Mouse (Mus musculus): ENCODE results near the gene Poc1b. TPM values are rescaled to one million over a fixed set of nuclear protein-coding genes. Genes with fewer than 3 reads are reported as not detected.

The Poc1b gene
- polyA plus RNA-seq, 1 experiment from 2014 or later = 28.9 TPM

- ATAC-seq (ENCODE audit: low FRiP score, low TSS enrichment) = no peak
- WGBS = 56% methylated on average over 6 of the region's 6 CpGs
- no peaks in the 10 kb centered on the region for H3K27me3 ChIP-seq (ENCODE audit: control insufficient read depth, insufficient read depth, low read length)
- no peak overlapping the region for H3K9ac ChIP-seq (ENCODE audit: low read depth, low read length)
- H3K36me3 ChIP-seq (ENCODE audit: control insufficient read depth, insufficient read depth, low read length) = no peaks in the 10 kb centered on the region
- no peak overlapping the region for H3K4me2 ChIP-seq (replicated peaks; ENCODE audit: low read depth, low read length)
- H3K27ac ChIP-seq (ENCODE audit: low read depth, low read length) = no peak overlapping the region
- H3K4me3 ChIP-seq (ENCODE audit: low read length) = no peak overlapping the region
- H3K4me1 ChIP-seq (ENCODE audit: control insufficient read depth, insufficient read depth, low read length) = peaks cover 19% of the 10 kb centered on the region
- H3K9me3 ChIP-seq (ENCODE audit: control insufficient read depth, low read length) = no peaks in the 10 kb centered on the region
Observed at GRCm38 (mm10) chr10:99118697-99119096, 11.9 kb downstream of the Poc1b start.

GRCm38 (mm10) chr10:99119471-99119870 is 12.6 kb downstream of the Poc1b start:
- no peak for ATAC-seq (ENCODE audit: low FRiP score, low TSS enrichment)
- Histone ChIP-seq H3K9me3 (ENCODE audit: control insufficient read depth, low read length) (no peaks in the 10 kb centered on the region), H3K27ac (ENCODE audit: low read depth, low read length) (no peak overlapping the region), H3K9ac (ENCODE audit: low read depth, low read length) (no peak overlapping the region), H3K4me3 (ENCODE audit: low read length) (no peak overlapping the region), H3K27me3 (ENCODE audit: control insufficient read depth, insufficient read depth, low read length) (no peaks in the 10 kb centered on the region), H3K4me1 (ENCODE audit: control insufficient read depth, insufficient read depth, low read length) (peaks cover 19% of the 10 kb centered on the region), H3K4me2 (replicated peaks; ENCODE audit: low read depth, low read length) (no peak overlapping the region), H3K36me3 (ENCODE audit: control insufficient read depth, insufficient read depth, low read length) (no peaks in the 10 kb centered on the region)
- 88% methylated on average over 4 of the region's 4 CpGs for WGBS

GRCm38 (mm10) chr10:99126225-99126624 is 19.4 kb downstream of the Poc1b start, which contains the start of gene Phxr2:
TSS of gene Phxr2 (minus strand) at chr10:99126325.
- 89% methylated on average over 4 of the region's 4 CpGs for WGBS
- H3K27ac ChIP-seq (ENCODE audit: low read depth, low read length) = no peak within 1 kb of the TSS
- no peak within 1 kb of the TSS for H3K4me2 ChIP-seq (replicated peaks; ENCODE audit: low read depth, low read length)
- ATAC-seq (ENCODE audit: low FRiP score, low TSS enrichment) = no peak
- H3K4me1 ChIP-seq (ENCODE audit: control insufficient read depth, insufficient read depth, low read length) = no peaks in the 10 kb centered on the region
- no peak within 1 kb of the TSS for H3K9ac ChIP-seq (ENCODE audit: low read depth, low read length)
- H3K36me3 ChIP-seq (ENCODE audit: control insufficient read depth, insufficient read depth, low read length) = peaks cover 3% of the 10 kb centered on the region; the same call in 1 of the 2 replicates
- H3K27me3 ChIP-seq (ENCODE audit: control insufficient read depth, insufficient read depth, low read length) = no peaks in the 10 kb centered on the region
- no peak within 1 kb of the TSS for H3K4me3 ChIP-seq (ENCODE audit: low read length)
- no peaks in the 10 kb centered on the region for H3K9me3 ChIP-seq (ENCODE audit: control insufficient read depth, low read length)

GRCm38 (mm10) chr10:99126954-99127353 is 20.1 kb downstream of the Poc1b start:
- Histone ChIP-seq H3K4me3 (ENCODE audit: low read length) (no peak overlapping the region), H3K4me2 (replicated peaks; ENCODE audit: low read depth, low read length) (no peak overlapping the region), H3K4me1 (ENCODE audit: control insufficient read depth, insufficient read depth, low read length) (no peaks in the 10 kb centered on the region), H3K36me3 (ENCODE audit: control insufficient read depth, insufficient read depth, low read length) (peaks cover 3% of the 10 kb centered on the region; the same call in 1 of the 2 replicates), H3K27me3 (ENCODE audit: control insufficient read depth, insufficient read depth, low read length) (no peaks in the 10 kb centered on the region), H3K9ac (ENCODE audit: low read depth, low read length) (no peak overlapping the region), H3K27ac (ENCODE audit: low read depth, low read length) (no peak overlapping the region), H3K9me3 (ENCODE audit: control insufficient read depth, low read length) (no peaks in the 10 kb centered on the region)
- no peak for ATAC-seq (ENCODE audit: low FRiP score, low TSS enrichment)
- 84% methylated on average over 14 of the region's 14 CpGs for WGBS

- H3K4me3 ChIP-seq (ENCODE audit: low read length) = no peak overlapping the region
- ATAC-seq (ENCODE audit: low FRiP score, low TSS enrichment) = no peak
- no peaks in the 10 kb centered on the region for H3K4me1 ChIP-seq (ENCODE audit: control insufficient read depth, insufficient read depth, low read length)
- no peak overlapping the region for H3K9ac ChIP-seq (ENCODE audit: low read depth, low read length)
- peaks cover 3% of the 10 kb centered on the region; the same call in 1 of the 2 replicates for H3K36me3 ChIP-seq (ENCODE audit: control insufficient read depth, insufficient read depth, low read length)
- H3K4me2 ChIP-seq (replicated peaks; ENCODE audit: low read depth, low read length) = no peak overlapping the region
- H3K9me3 ChIP-seq (ENCODE audit: control insufficient read depth, low read length) = no peaks in the 10 kb centered on the region
- no peaks in the 10 kb centered on the region for H3K27me3 ChIP-seq (ENCODE audit: control insufficient read depth, insufficient read depth, low read length)
- 66% methylated on average over 11 of the region's 11 CpGs for WGBS
- H3K27ac ChIP-seq (ENCODE audit: low read depth, low read length) = no peak overlapping the region
Observed at GRCm38 (mm10) chr10:99127691-99128261, 20.9 kb downstream of the Poc1b start.

GRCm38 (mm10) chr10:99130611-99131010 is 23.8 kb downstream of the Poc1b start:
- Histone ChIP-seq H3K4me2 (replicated peaks; ENCODE audit: low read depth, low read length) (no peak overlapping the region), H3K4me3 (ENCODE audit: low read length) (no peak overlapping the region), H3K9ac (ENCODE audit: low read depth, low read length) (no peak overlapping the region), H3K36me3 (ENCODE audit: control insufficient read depth, insufficient read depth, low read length) (peaks cover 6% of the 10 kb centered on the region; the same call in 1 of the 2 replicates), H3K9me3 (ENCODE audit: control insufficient read depth, low read length) (no peaks in the 10 kb centered on the region), H3K27me3 (ENCODE audit: control insufficient read depth, insufficient read depth, low read length) (no peaks in the 10 kb centered on the region), H3K4me1 (ENCODE audit: control insufficient read depth, insufficient read depth, low read length) (no peaks in the 10 kb centered on the region), H3K27ac (ENCODE audit: low read depth, low read length) (no peak overlapping the region)
- WGBS = 47% methylated on average over 6 of the region's 6 CpGs
- ATAC-seq (ENCODE audit: low FRiP score, low TSS enrichment) = no peak

GRCm38 (mm10) chr10:99131298-99131697 is 24.5 kb downstream of the Poc1b start:
- no peaks in the 10 kb centered on the region for H3K9me3 ChIP-seq (ENCODE audit: control insufficient read depth, low read length)
- no peak overlapping the region for H3K4me3 ChIP-seq (ENCODE audit: low read length)
- no peak overlapping the region for H3K9ac ChIP-seq (ENCODE audit: low read depth, low read length)
- H3K4me1 ChIP-seq (ENCODE audit: control insufficient read depth, insufficient read depth, low read length) = no peaks in the 10 kb centered on the region
- no peak overlapping the region for H3K27ac ChIP-seq (ENCODE audit: low read depth, low read length)
- 43% methylated on average over 5 of the region's 5 CpGs for WGBS
- no peaks in the 10 kb centered on the region for H3K27me3 ChIP-seq (ENCODE audit: control insufficient read depth, insufficient read depth, low read length)
- ATAC-seq (ENCODE audit: low FRiP score, low TSS enrichment) = no peak
- no peak overlapping the region for H3K4me2 ChIP-seq (replicated peaks; ENCODE audit: low read depth, low read length)
- H3K36me3 ChIP-seq (ENCODE audit: control insufficient read depth, insufficient read depth, low read length) = peaks cover 6% of the 10 kb centered on the region; the same call in 1 of the 2 replicates

GRCm38 (mm10) chr10:99132189-99132588 is 25.4 kb downstream of the Poc1b start:
- no peaks in the 10 kb centered on the region for H3K27me3 ChIP-seq (ENCODE audit: control insufficient read depth, insufficient read depth, low read length)
- H3K4me2 ChIP-seq (replicated peaks; ENCODE audit: low read depth, low read length) = no peak overlapping the region
- H3K4me1 ChIP-seq (ENCODE audit: control insufficient read depth, insufficient read depth, low read length) = no peaks in the 10 kb centered on the region
- no peaks in the 10 kb centered on the region for H3K9me3 ChIP-seq (ENCODE audit: control insufficient read depth, low read length)
- peaks cover 6% of the 10 kb centered on the region; the same call in 1 of the 2 replicates for H3K36me3 ChIP-seq (ENCODE audit: control insufficient read depth, insufficient read depth, low read length)
- no peak overlapping the region for H3K4me3 ChIP-seq (ENCODE audit: low read length)
- 51% methylated on average over 6 of the region's 6 CpGs for WGBS
- no peak overlapping the region for H3K9ac ChIP-seq (ENCODE audit: low read depth, low read length)
- ATAC-seq (ENCODE audit: low FRiP score, low TSS enrichment) = peak; percentile 65; the same call in 1 of the 2 replicates
- H3K27ac ChIP-seq (ENCODE audit: low read depth, low read length) = no peak overlapping the region

GRCm38 (mm10) chr10:99132595-99133272 is 25.9 kb downstream of the Poc1b start:
- Histone ChIP-seq H3K36me3 (ENCODE audit: control insufficient read depth, insufficient read depth, low read length) (peaks cover 6% of the 10 kb centered on the region; the same call in 1 of the 2 replicates), H3K4me3 (ENCODE audit: low read length) (no peak overlapping the region), H3K27me3 (ENCODE audit: control insufficient read depth, insufficient read depth, low read length) (no peaks in the 10 kb centered on the region), H3K9ac (ENCODE audit: low read depth, low read length) (no peak overlapping the region), H3K4me1 (ENCODE audit: control insufficient read depth, insufficient read depth, low read length) (no peaks in the 10 kb centered on the region), H3K9me3 (ENCODE audit: control insufficient read depth, low read length) (no peaks in the 10 kb centered on the region), H3K4me2 (replicated peaks; ENCODE audit: low read depth, low read length) (no peak overlapping the region), H3K27ac (ENCODE audit: low read depth, low read length) (no peak overlapping the region)
- no peak for ATAC-seq (ENCODE audit: low FRiP score, low TSS enrichment)
- 90% methylated on average over 11 of the region's 11 CpGs for WGBS
